Mouse (Mus musculus): Measurements from ENCODE around the gene Pdrg1. TPM values are rescaled to one million over a fixed set of nuclear protein-coding genes. Genes with fewer than 3 reads are reported as not detected.

Pdrg1 gene
- polyA plus RNA-seq, 1 experiment from 2014 or later: 92.1 TPM

DNA sequence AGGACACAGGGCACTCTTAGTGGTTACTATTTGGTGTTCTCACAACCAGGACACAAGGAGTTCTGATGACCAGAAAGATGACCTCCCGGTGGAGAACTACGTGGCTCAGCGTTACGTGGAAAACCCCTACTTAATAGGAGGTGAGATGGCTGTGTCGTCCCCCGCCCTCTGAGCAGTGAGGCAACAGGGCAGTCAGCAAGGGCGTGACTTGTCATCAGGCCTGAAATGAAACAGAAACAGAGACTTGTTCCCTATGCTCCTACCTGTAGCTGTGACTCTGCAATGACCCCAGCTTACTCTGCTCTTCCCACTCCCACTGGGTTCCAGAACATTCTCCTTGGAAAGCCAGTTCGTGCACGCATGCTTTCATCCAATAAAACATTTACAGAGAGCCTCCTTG lies 23.7 kb downstream of the Pdrg1 start:
- 87% methylated on average over 9 of the region's 9 CpGs for WGBS
- Histone ChIP-seq H3K4me3 (no peak overlapping the region), H3K27me3 (replicated peaks; ENCODE audit: low read depth, poor library complexity, severe bottlenecking) (no peaks in the 10 kb centered on the region), H3K27ac (replicated peaks) (no peak overlapping the region), H3K4me1 (0 out of 2 replicates have a peak, but pooled peaks cover 8% of the 10 kb centered on the region), H3K36me3 (replicated peaks) (no peaks in the 10 kb centered on the region), H3K9me3 (no peaks in the 10 kb centered on the region)
- no peak for DNase-seq (ENCODE audit: low spot score)

DNA sequence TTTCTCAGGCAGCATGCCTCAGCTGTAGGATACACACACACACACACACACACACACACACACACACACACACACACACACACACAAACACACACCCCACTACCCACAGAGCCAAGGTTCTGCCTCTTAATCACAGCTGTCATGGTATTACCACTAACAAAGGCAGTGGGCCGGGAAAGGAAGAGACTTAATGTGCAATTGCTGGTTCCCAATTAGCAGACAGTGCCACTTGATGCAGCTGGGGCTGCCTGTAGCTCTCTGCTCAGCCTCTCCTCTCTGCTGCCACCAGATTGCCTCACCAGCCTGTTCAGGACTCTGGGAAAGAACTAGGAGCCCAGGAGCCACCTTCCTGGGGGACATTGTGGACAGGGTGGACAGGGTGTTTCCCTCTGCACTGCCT lies 29.6 kb downstream of the Pdrg1 start:
- H3K9me3 ChIP-seq: no peaks in the 10 kb centered on the region
- H3K4me3 ChIP-seq: no peak overlapping the region
- H3K36me3 ChIP-seq (replicated peaks): no peaks in the 10 kb centered on the region
- peaks cover 5% of the 10 kb centered on the region; the same call in 1 of the 2 replicates for H3K4me1 ChIP-seq
- 27% methylated on average over 1 of the region's 1 CpGs for WGBS
- no peak for DNase-seq (ENCODE audit: low spot score)
- H3K27ac ChIP-seq (replicated peaks): no peak overlapping the region
- H3K27me3 ChIP-seq (replicated peaks; ENCODE audit: low read depth, poor library complexity, severe bottlenecking): no peaks in the 10 kb centered on the region

DNA sequence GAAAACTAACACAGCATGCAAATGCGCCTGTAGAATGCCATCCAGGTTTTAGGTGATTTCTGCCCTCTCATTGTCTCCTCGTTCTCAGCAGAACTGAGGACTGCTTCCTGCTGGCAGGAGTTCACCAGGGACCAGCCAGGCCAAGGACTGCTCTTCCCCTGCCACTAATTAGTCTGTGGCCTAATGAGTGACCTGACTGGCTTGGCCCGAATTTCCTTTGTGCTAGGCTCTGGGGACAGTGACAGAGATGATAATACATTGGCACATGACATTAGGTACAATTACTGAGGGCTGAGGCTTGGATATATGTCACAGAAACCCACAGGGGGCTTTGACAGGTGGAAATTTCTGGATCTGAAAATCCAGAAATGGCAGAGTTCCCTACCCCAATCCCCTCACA lies 38.2 kb downstream of the Pdrg1 start:
- no peaks in the 10 kb centered on the region for H3K4me1 ChIP-seq
- 63% methylated on average over 3 of the region's 3 CpGs for WGBS
- no peak overlapping the region for H3K4me3 ChIP-seq
- H3K36me3 ChIP-seq (replicated peaks): no peaks in the 10 kb centered on the region
- no peaks in the 10 kb centered on the region for H3K27me3 ChIP-seq (replicated peaks; ENCODE audit: low read depth, poor library complexity, severe bottlenecking)
- DNase-seq (ENCODE audit: low spot score): no peak
- no peak overlapping the region for H3K27ac ChIP-seq (replicated peaks)
- no peaks in the 10 kb centered on the region for H3K9me3 ChIP-seq

DNA sequence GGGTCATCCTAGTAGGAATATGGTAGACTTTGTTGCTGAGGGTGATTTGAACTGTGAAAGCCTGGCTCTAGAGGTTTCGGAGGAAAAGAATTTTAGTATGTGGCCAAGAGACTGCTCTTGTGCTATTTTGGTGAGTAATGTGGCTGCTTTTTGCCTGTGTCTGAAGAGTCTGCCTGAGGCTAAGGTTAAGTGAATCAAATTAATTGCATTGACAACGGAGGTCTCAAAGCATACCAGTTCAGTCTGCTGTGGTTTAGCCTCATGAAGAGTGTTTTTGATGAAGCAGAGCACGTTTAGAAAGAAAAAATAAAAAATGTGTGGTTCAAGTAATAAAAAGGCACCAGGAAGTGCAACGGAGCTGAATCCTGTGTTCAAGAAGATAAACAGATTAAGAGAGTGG lies 49.7 kb downstream of the Pdrg1 start:
- H3K27me3 ChIP-seq (replicated peaks; ENCODE audit: low read depth, poor library complexity, severe bottlenecking): peaks cover 2% of the 10 kb centered on the region; the same call in 1 of the 2 replicates
- no peaks in the 10 kb centered on the region for H3K36me3 ChIP-seq (replicated peaks)
- H3K27ac ChIP-seq (replicated peaks): no peak overlapping the region
- no peak for DNase-seq (ENCODE audit: low spot score)
- peaks cover 9% of the 10 kb centered on the region; the same call in 1 of the 2 replicates for H3K4me1 ChIP-seq
- no peak overlapping the region for H3K4me3 ChIP-seq
- H3K9me3 ChIP-seq: no peaks in the 10 kb centered on the region
- 65% methylated on average over 4 of the region's 4 CpGs for WGBS

DNA sequence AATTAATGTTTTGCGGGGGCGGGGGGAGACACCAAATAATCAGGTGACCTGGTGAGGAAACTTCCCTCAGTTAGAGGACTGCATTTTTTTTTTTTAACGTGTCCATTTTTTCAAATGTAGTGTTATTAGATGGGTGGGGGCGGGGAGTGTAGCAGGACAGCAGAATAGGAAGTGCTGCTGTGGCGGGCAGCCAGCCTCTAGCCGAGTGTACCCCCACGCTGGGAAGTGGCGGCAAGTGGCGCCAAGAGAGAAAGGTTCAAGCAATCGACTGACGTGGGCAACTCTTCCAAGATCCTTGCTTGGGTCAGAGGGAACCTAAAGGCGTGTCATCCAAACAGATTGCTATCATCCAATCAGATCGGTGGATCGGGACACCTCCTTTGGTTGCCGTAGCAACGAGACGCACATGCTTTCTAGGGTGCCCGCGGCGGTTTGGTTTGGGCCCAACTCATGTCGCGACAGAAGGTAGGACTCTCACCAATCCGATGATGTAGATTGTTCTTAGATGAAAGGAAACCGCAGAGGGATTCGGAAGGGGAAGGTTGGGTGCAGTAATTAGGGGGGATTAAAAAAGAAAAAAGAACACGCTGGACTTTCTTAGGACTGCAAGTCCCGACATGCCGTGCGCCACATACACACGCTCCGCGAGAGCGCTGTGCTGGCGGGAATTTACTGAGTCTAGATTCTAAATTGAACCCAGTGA lies 53.0 kb downstream of the Pdrg1 start, which contains the start of gene Ttll9:
TSS of gene Ttll9 (plus strand) at position 395 of the 703 bp plus-strand sequence.
- Histone ChIP-seq H3K9me3 (no peaks in the 10 kb centered on the region), H3K27ac (replicated peaks) (peak within 1 kb of the TSS; percentile 73), H3K4me3 (peak within 1 kb of the TSS; percentile 58), H3K36me3 (replicated peaks) (no peaks in the 10 kb centered on the region), H3K4me1 (peaks cover 9% of the 10 kb centered on the region; the same call in 1 of the 2 replicates), H3K27me3 (replicated peaks; ENCODE audit: low read depth, poor library complexity, severe bottlenecking) (peaks cover 8% of the 10 kb centered on the region; the same call in 1 of the 2 replicates)
- 2% methylated on average over 34 of the region's 34 CpGs for WGBS
- DNase-seq (ENCODE audit: low spot score): peak; percentile 85

Other genes with a start within 250 kb of the Pdrg1 start
- gene Bcl2l1, start 183.7 kb downstream of the Pdrg1 start, polyA plus RNA-seq (2016; fragmentation: Nextera tagmentation; extraction: Ambion mirVana): 102 and 106 TPM in 2 replicates
- 144 and 151 TPM in 2 replicates for gene Tpx2, start 167.5 kb downstream of the Pdrg1 start, polyA plus RNA-seq (2016; fragmentation: Nextera tagmentation; extraction: Ambion mirVana)
- 0.05 TPM in 1 of 2 replicates, not detected in the other for gene Mylk2, start 104.1 kb downstream of the Pdrg1 start, polyA plus RNA-seq (2016; fragmentation: Nextera tagmentation; extraction: Ambion mirVana)
- 0.45 and 0.72 TPM in 2 replicates for gene Foxs1, start 82.2 kb downstream of the Pdrg1 start, polyA plus RNA-seq (2016; fragmentation: Nextera tagmentation; extraction: Ambion mirVana)
- gene Dusp15, start 63.7 kb downstream of the Pdrg1 start, polyA plus RNA-seq (2016; fragmentation: Nextera tagmentation; extraction: Ambion mirVana): 0.34 and 0.95 TPM in 2 replicates
- 1.3 and 1.8 TPM in 2 replicates for gene Ttll9, start 52.9 kb downstream of the Pdrg1 start, polyA plus RNA-seq (2016; fragmentation: Nextera tagmentation; extraction: Ambion mirVana)
- gene Xkr7, start 16.4 kb upstream of the Pdrg1 start, polyA plus RNA-seq (2016; fragmentation: Nextera tagmentation; extraction: Ambion mirVana): 0.36 and 0.38 TPM in 2 replicates
- gene Ccm2l, start 50.5 kb upstream of the Pdrg1 start, polyA plus RNA-seq (2016; fragmentation: Nextera tagmentation; extraction: Ambion mirVana): 1.2 TPM in 2 replicates
- gene Hck, start 93.0 kb upstream of the Pdrg1 start, polyA plus RNA-seq (2016; fragmentation: Nextera tagmentation; extraction: Ambion mirVana): 1.3 and 1.4 TPM in 2 replicates
- gene Tm9sf4, start 145.9 kb upstream of the Pdrg1 start, polyA plus RNA-seq (2016; fragmentation: Nextera tagmentation; extraction: Ambion mirVana): 68.2 and 73.0 TPM in 2 replicates
- gene Tspyl3, start 210.0 kb upstream of the Pdrg1 start, polyA plus RNA-seq (2016; fragmentation: Nextera tagmentation; extraction: Ambion mirVana): 8.3 and 10.1 TPM in 2 replicates
- gene Plagl2, start 226.0 kb upstream of the Pdrg1 start, polyA plus RNA-seq (2016; fragmentation: Nextera tagmentation; extraction: Ambion mirVana): 25.6 and 28.1 TPM in 2 replicates
- gene Pofut1, start 226.1 kb upstream of the Pdrg1 start, polyA plus RNA-seq (2016; fragmentation: Nextera tagmentation; extraction: Ambion mirVana): 4.7 and 5.6 TPM in 2 replicates